8 mouse cellular contexts compared by ENCODE assay signal in the genomic region with DNA sequence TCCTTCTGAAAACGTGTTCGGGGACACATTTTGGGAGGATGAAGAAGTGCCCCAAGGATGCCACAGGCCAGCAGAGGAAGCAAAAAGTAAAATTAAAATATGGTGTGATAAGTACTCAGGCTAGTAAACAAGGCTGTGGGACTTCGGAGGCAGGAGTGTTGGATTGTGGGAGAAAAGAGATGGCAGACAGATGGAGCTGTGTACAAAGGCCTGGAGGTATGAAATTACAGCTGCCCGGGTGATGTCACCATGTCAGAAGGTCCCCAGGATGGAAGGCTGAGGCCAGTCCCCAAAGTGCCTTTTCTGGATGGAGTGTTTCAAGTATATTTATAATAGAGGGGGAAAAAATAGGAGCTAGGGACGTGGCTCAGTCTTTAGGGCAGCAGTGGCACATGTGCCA.
DNase-seq lines count a peak whose midpoint lies in the region; ATAC-seq and TF ChIP-seq lines count a peak whose summit lies in the region.

No protein-coding gene starts in this region.

- no peaks in the 10 kb centered on the region for H3K79me2 ChIP-seq in heart, adult 2 months (replicated peaks; ENCODE audit: control insufficient read depth, insufficient read depth, low read length)

- TF ChIP-seq POLR2A in heart, adult 2 months (IDR thresholded peaks at IDR 0.05; ENCODE audit: insufficient read depth, low read depth, low read length), result no peak
- no peak for TF ChIP-seq POLR2A in cortical plate, adult 2 months (IDR thresholded peaks at IDR 0.05; ENCODE audit: extremely low read depth, insufficient read depth, low read length)

- peak overlapping the region; percentile 98; the same call in 1 of the 2 replicates for H3K27ac ChIP-seq in heart, embryonic 13.5 days (replicated peaks)
- no peak overlapping the region for H3K27ac ChIP-seq in heart, adult 2 months
- H3K27ac ChIP-seq in cortical plate, adult 2 months (ENCODE audit: insufficient read depth, low read length), result no peak overlapping the region
- H3K27ac ChIP-seq in hindbrain, embryonic 11.5 days (ENCODE audit: low read depth, low read length), result peak overlapping the region; percentile 99; the same call in 1 of the 2 replicates
- peak overlapping the region; percentile 99 for H3K27ac ChIP-seq in midbrain, embryonic 15.5 days

- H3K9ac ChIP-seq in heart, embryonic 13.5 days, result peak overlapping the region; percentile 96
- no peak overlapping the region for H3K9ac ChIP-seq in heart, adult 2 months (ENCODE audit: low read depth, low read length)
- peak overlapping the region; percentile 19; the same call in 1 of the 2 replicates for H3K9ac ChIP-seq in hindbrain, embryonic 11.5 days (ENCODE audit: low read depth, low read length)
- H3K9ac ChIP-seq in midbrain, embryonic 15.5 days, result no peak overlapping the region

- H3K4me1 ChIP-seq in heart, embryonic 13.5 days, result peaks cover 44% of the 10 kb centered on the region
- peaks cover 3% of the 10 kb centered on the region; the same call in 1 of the 2 replicates for H3K4me1 ChIP-seq in heart, adult 2 months (ENCODE audit: control insufficient read depth, insufficient read depth, low read length)
- peaks cover 9% of the 10 kb centered on the region for H3K4me1 ChIP-seq in cortical plate, adult 2 months (ENCODE audit: control insufficient read depth, insufficient read depth, low read length)
- H3K4me1 ChIP-seq in hindbrain, embryonic 11.5 days (replicated peaks; ENCODE audit: control insufficient read depth, insufficient read depth, low read length), result 0 out of 2 replicates have a peak, but pooled peaks cover 2% of the 10 kb centered on the region
- H3K4me1 ChIP-seq in midbrain, embryonic 15.5 days, result peaks cover 32% of the 10 kb centered on the region

- peaks cover 14% of the 10 kb centered on the region; the same call in 1 of the 2 replicates for H3K27me3 ChIP-seq in heart, embryonic 13.5 days (replicated peaks)
- H3K27me3 ChIP-seq in heart, adult 2 months (ENCODE audit: control insufficient read depth, insufficient read depth, low read length), result no peaks in the 10 kb centered on the region
- no peaks in the 10 kb centered on the region for H3K27me3 ChIP-seq in hindbrain, embryonic 11.5 days (ENCODE audit: control insufficient read depth, insufficient read depth, low read length)
- no peaks in the 10 kb centered on the region for H3K27me3 ChIP-seq in midbrain, embryonic 15.5 days (replicated peaks)

- no peaks in the 10 kb centered on the region for H3K36me3 ChIP-seq in heart, embryonic 13.5 days
- H3K36me3 ChIP-seq in heart, adult 2 months (ENCODE audit: control insufficient read depth, insufficient read depth, low read length), result no peaks in the 10 kb centered on the region
- H3K36me3 ChIP-seq in hindbrain, embryonic 11.5 days (ENCODE audit: control insufficient read depth, insufficient read depth, low read length), result no peaks in the 10 kb centered on the region
- no peaks in the 10 kb centered on the region for H3K36me3 ChIP-seq in midbrain, embryonic 15.5 days (replicated peaks)

- ATAC-seq in heart, embryonic 13.5 days (ENCODE audit: extremely low read depth, insufficient number of reproducible peaks, low FRiP score, low TSS enrichment), result no peak
- no peak for ATAC-seq in hindbrain, embryonic 11.5 days (ENCODE audit: low FRiP score)
- no peak for ATAC-seq in midbrain, embryonic 15.5 days (replicated peaks)
- ATAC-seq in activated CD4-positive, CD25-positive, alpha-beta regulatory T cell, adult 4 months, result no peak

- TF ChIP-seq CTCF in heart, adult 2 months (IDR thresholded peaks at IDR 0.05), result no peak
- TF ChIP-seq CTCF in cortical plate, adult 2 months (IDR thresholded peaks at IDR 0.05; ENCODE audit: extremely low read depth, insufficient read depth, low read length), result no peak

- H3K4me3 ChIP-seq in heart, embryonic 13.5 days, result no peak overlapping the region; the same call in 1 of the 2 replicates
- H3K4me3 ChIP-seq in heart, adult 2 months, result no peak overlapping the region
- H3K4me3 ChIP-seq in cortical plate, adult 2 months (ENCODE audit: insufficient read depth, low read length), result peak overlapping the region; percentile 69; the same call in 1 of the 2 replicates
- no peak overlapping the region for H3K4me3 ChIP-seq in hindbrain, embryonic 11.5 days (ENCODE audit: low read depth, low read length)
- H3K4me3 ChIP-seq in midbrain, embryonic 15.5 days, result no peak overlapping the region

- no peaks in the 10 kb centered on the region for H3K9me3 ChIP-seq in heart, embryonic 13.5 days
- no peaks in the 10 kb centered on the region for H3K9me3 ChIP-seq in hindbrain, embryonic 11.5 days (ENCODE audit: control insufficient read depth, low read length)
- no peaks in the 10 kb centered on the region for H3K9me3 ChIP-seq in midbrain, embryonic 15.5 days

- intact Hi-C loops in heart, adult 2 months (cut with DNase I), result loop anchor here (5.0 kb wide), 1 partner anchor 163 kb away; the partner anchor contains the start of gene Thoc3

- 55% methylated on average over 5 of the region's 5 CpGs for WGBS in heart, embryonic 13.5 days
- WGBS in heart, adult 2 months, result 78% methylated on average over 5 of the region's 5 CpGs
- 58% methylated on average over 5 of the region's 5 CpGs for WGBS in hindbrain, embryonic 11.5 days
- WGBS in midbrain, embryonic 15.5 days, result 54% methylated on average over 5 of the region's 5 CpGs

- H3K4me2 ChIP-seq in heart, embryonic 13.5 days, result peak overlapping the region; percentile 81
- H3K4me2 ChIP-seq in hindbrain, embryonic 11.5 days (replicated peaks; ENCODE audit: low read depth, low read length), result no peak overlapping the region
- H3K4me2 ChIP-seq in midbrain, embryonic 15.5 days, result peak overlapping the region; percentile 88

- no peak for DNase-seq in heart, adult 2 months
- DNase-seq in hindbrain, embryonic 11.5 days (ENCODE audit: low spot score), result no peak
- no peak for DNase-seq in frontal cortex, postnatal 25 days (ENCODE audit: low spot score in 2 of 2)
- no peak for DNase-seq in T-cell, adult 2 months (ENCODE audit: low spot score)

- no peak for TF ChIP-seq EP300 in heart, adult 2 months (IDR thresholded peaks at IDR 0.05; ENCODE audit: insufficient read depth, low read depth, low read length)

Comparison
In these comparisons a context has a peak if more than half of its experiments do, and no peak if none do; other contexts are left out.
1. H3K27ac ChIP-seq: peak in heart, embryonic 13.5 days (single experiment), hindbrain, embryonic 11.5 days (single experiment) and midbrain, embryonic 15.5 days (single experiment); none in heart, adult 2 months (single experiment) and cortical plate, adult 2 months (single experiment).
2. H3K9ac ChIP-seq: peak in heart, embryonic 13.5 days (single experiment) and hindbrain, embryonic 11.5 days (single experiment); none in heart, adult 2 months (single experiment) and midbrain, embryonic 15.5 days (single experiment).